Mouse (Mus musculus) adrenal gland, postnatal 14 days (tissue): ENCODE data around the gene Dtnbp1. TPM values are rescaled to one million over a fixed set of nuclear protein-coding genes. Genes with fewer than 3 reads are reported as not detected.

Experiments
- DNase-seq: peaks from one replicate; pipeline ENCODE4 v3.0.0; 2021; ENCODE audit warnings: mixed read lengths
- total RNA-seq: library from RNA; stranded (reverse); gene quantifications from 2 replicates; pipeline ENCODE4 v1.2.3, GENCODE M21; 2021

Dtnbp1 gene
- total RNA-seq, 1 experiment from 2014 or later = 69.3 TPM

DNA sequence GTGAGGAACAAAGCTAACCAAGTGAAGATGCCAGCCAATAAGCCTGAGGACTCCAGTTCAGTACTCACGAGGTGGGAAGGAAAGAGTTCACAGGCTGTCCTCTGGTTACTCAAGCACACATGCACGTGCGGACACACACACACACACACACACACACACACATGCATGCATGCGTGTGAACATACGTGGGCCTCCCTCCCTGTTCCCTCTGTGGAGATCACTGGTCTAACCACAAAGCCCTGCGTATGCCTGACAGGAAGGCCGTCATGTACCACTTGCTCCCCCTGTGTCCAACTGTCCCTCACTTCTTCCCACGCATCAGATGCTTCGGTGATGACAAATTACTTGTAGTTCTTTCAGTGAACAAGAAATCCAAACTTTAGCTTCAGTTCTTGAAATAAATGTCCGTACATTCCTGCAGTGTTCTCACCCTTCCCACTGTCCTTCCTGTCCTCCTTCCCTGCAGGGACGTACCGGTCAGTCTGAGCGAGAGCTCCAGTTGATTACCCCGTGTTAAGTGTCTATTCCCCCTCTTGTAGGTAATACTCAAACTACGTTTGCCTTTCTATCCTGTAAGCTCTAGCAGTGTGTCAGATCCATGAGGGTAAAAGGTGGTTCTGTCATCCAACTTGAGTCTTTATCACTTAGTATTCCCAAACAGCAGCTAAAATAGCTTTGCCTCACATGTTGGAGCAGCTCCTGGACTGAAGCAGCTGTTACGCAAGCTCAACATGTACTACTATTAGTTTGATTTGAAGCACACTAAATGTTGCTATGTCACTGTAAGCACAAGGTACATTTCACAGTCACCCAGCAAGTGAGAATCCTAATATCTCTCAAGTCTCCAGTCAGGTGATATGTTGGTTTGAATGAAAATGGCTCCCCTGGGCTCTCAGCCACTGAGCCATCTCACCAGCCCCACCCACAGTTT lies 53.4 kb downstream of the Dtnbp1 start:
- no peak for DNase-seq

GRCm38 (mm10) chr13:44946880-44947635 lies 54.9 kb downstream of the Dtnbp1 start:
- no peak for DNase-seq

- no peak for DNase-seq
Observed at GRCm38 (mm10) chr13:44943618-44944017, 58.3 kb downstream of the Dtnbp1 start.

DNA sequence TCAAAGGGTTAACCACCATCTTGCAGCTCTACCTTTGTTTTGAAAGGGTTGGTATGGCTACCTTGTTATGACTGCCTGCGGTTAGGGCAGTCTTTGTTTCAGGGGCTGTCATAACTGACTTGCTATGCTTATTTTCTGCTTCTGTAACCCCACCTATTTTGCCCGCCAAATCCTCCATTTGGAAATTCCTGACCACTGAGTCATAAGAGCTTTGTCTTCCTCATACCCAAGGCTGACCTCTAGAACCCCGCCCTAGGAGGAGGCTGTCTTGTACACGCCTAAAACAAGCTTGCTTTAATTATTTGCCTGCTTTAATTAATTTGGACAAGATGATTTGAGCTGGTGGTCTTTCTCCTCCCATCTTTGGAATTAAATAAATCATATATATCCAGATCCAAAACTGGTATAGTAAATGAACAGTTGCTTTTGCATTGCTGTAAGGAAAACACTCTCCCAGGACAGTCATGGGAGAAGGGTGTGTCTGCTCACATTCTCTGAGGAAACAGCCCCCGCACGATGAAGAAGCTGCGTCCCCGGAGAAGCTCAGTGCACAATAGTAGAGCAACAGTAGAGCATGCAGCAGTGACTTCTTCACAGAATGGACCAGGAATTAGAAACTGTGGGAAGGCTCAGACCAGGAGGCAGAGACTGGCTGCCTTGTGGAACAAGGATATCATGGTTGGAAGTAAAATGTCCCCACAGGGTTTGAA lies 62.5 kb downstream of the Dtnbp1 start:
- DNase-seq = no peak

GRCm38 (mm10) chr13:44937681-44938080 lies 64.3 kb downstream of the Dtnbp1 start:
- no peak for DNase-seq

GRCm38 (mm10) chr13:44933575-44933974 lies 68.4 kb downstream of the Dtnbp1 start:
- no peak for DNase-seq

GRCm38 (mm10) chr13:44932307-44933264 lies 69.4 kb downstream of the Dtnbp1 start:
- DNase-seq = no peak

DNA sequence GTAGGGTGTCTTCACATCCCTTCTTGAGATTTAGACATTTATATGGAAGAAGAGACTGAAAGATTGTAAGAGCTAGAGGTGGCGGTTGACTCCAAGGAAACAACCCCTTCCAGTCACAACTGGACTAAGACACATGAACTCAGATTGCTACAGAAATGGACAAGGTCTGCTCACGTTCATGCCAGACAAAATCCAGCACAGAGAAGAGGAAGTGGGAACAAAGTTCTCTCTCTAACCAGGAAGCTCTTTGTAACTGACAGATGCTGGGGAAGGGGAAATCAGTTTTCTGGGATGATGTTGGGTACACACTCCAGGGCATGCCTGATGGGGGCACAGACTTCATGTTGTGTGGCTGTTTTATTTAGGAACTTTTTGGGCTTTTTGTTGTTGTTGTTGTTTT lies 75.6 kb downstream of the Dtnbp1 start:
- no peak for DNase-seq

DNA sequence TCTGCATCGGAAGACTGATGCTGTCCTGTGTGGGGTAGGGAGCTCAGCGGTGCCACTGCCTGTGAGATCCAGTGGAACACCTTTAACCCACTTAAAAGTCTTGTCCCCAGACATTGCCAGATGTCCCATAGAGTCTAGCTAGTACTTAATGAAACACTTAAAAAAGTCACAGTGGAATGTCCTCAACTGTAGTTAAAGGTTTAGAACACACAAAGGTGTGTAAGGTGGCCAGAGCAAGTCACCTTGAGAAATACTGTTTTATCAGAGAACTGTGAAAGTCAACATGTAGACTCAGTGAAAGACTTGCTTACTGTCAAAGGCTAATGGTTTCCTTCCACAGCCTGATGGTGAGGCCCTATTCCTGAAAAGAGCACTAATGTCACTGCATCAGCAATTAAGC lies 76.8 kb downstream of the Dtnbp1 start:
- no peak for DNase-seq

GRCm38 (mm10) chr13:44924042-44924441 lies 77.9 kb downstream of the Dtnbp1 start:
- peak; percentile 58 for DNase-seq

GRCm38 (mm10) chr13:44921721-44922120 lies 80.2 kb downstream of the Dtnbp1 start:
- DNase-seq = no peak

DNA sequence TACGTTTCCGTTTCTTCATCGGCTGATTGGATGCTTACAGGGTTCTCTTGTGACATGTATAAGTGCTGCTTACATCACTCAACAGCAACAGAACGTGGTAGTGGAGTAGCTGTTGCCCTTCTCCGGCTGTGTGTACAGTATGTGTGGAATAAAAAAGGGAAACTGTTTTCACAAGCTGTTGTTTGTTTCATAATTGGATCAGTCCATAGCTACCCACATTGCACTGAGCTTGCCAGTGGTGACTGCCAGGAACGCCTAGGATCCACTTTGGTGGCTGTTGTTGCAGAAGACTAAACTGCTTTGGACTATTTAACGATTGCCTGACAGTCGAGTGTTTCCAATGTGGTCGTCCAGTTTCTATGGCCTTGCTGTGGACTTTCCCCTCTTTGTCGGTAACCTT lies 80.9 kb downstream of the Dtnbp1 start:
- DNase-seq = no peak

DNA sequence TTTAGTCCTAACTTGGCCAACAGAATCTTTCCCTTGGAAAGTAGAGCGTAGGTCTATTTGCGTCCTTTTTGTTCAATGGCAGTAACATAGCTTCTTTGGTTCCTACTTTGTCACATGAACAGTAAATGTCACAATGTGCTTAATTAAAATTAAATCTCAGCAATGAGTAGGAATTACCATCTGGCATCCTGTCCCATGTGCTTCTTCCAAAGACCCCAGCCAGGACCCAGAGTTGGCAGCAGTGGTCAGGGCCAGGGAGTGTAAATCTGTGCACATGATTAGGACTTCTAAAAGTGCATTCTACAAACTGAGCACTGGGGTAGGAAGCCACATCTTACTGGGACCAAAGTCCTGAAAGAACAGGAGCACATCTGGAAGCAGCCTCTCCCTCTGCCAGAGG lies 83.7 kb downstream of the Dtnbp1 start:
- DNase-seq = no peak

- DNase-seq = no peak
Observed at GRCm38 (mm10) chr13:44917202-44917601, 84.7 kb downstream of the Dtnbp1 start.

GRCm38 (mm10) chr13:44915945-44916344 lies 86.0 kb downstream of the Dtnbp1 start:
- DNase-seq = peak; percentile 26

- DNase-seq = no peak
Observed at GRCm38 (mm10) chr13:44915382-44915781, 86.6 kb downstream of the Dtnbp1 start.

GRCm38 (mm10) chr13:44913560-44913959 lies 88.4 kb downstream of the Dtnbp1 start:
- no peak for DNase-seq

DNA sequence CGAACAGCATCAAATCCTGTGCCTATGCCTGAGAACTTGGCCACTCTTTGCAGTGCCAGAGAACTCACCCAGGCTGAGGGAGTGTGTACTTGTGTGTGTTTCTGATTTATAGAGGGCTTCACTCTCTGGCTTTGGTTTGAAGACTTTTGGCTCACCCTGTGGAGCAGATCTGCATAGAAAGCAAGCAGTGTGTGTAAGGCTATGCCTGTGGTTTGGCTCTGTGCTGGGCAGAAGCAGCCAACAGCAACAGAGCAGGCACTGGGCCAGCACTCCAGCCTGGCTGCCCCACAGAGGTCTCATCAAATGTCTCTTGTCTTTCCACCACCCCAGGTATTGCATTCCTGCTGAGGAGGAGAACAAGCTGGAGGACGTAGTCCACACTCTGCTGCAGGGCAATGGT lies 89.1 kb downstream of the Dtnbp1 start:
- DNase-seq = peak; percentile 62

GRCm38 (mm10) chr13:44908790-44909189 lies 93.2 kb downstream of the Dtnbp1 start:
- no peak for DNase-seq

DNA sequence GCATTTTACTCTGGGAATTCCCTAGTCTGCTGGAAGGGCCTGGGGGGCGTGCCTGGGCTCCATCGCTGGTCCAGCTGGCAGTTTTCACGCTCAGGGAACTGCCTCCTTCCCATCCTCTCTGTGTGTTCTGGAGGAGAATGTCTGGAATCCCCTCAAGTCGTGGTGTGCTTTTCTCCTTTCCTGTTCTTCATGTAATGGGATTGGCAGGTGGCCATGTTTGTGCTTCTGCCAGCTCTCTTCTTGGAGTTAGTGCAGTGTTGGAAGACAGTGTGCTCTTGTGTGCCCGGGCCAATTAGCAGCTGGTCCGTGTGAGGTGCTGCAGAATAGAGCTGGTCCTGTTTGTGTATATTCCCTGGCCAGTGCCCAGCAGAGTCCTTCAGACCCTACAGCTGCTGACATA lies 94.2 kb downstream of the Dtnbp1 start:
- DNase-seq = peak; percentile 77

DNA sequence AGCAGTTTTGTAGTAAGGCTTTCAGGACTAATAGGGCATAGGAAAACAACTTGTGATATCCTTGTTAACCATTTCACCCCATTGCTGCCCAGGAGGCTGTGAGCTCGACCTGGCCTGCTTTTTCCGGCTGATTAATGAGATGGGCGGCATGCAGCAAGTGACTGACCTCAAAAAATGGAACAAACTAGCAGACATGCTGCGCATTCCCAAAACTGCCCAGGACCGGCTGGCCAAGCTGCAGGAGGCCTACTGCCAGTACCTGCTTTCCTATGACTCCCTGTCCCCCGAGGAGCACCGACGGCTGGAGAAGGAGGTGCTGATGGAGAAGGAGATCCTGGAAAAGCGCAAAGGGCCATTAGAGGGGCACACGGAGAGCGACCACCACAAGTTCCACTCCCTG lies 95.8 kb downstream of the Dtnbp1 start:
- no peak for DNase-seq

DNA sequence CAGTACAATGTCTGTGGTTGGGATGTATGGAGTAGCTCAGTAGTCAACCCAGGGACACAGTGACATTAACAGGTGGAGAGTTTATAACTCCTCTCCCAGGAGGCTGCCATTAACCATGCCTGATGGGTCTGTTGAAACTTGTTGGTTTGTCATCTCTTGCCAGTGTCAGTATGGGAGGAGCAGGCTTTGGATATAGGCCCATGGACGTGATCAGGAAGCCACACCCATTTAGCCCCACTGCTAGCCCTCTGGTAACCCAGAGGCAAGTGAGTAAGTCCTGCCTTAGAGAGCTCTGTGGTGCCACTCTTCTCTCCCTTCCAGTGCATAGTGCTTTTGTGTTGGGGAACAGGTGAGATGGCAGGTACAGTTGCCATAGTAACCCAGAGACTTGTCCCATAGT lies 97.7 kb downstream of the Dtnbp1 start:
- DNase-seq = no peak
